Mouse (Mus musculus) C3H10T1/2 (cell line): ENCODE data around the gene Sat2. TPM values are rescaled to one million over a fixed set of nuclear protein-coding genes. Genes with fewer than 3 reads are reported as not detected.

ENCODE experiments used
- polyA plus RNA-seq, 2 experiments: library from polyadenylated mRNA; unstranded; fragments of >200 nt; fragmentation: generic; extraction: Trizol; gene quantifications; one replicate each; pipeline ENCODE4 v1.2.1; 2012; ENCODE audit warnings: missing spikeins in 2 of 2

The Sat2 gene
- polyA plus RNA-seq, result 10 to 100 TPM in 1 of 2 experiments, 1 to 10 TPM in 1; 4.4 to 16.8 TPM

GRCm38 (mm10) chr11:69621571-69622268 lies at the start of gene Sat2:
Gene Sat2 (plus strand): TSS chr11:69622024.

GRCm38 (mm10) chr11:69580091-69580514 lies 41.7 kb upstream of the Sat2 start, which contains the start of the genes Wrap53 and Trp53:
Gene Wrap53 (minus strand): TSS chr11:69580255.
Gene Trp53 (plus strand): TSS chr11:69580359.

DNA sequence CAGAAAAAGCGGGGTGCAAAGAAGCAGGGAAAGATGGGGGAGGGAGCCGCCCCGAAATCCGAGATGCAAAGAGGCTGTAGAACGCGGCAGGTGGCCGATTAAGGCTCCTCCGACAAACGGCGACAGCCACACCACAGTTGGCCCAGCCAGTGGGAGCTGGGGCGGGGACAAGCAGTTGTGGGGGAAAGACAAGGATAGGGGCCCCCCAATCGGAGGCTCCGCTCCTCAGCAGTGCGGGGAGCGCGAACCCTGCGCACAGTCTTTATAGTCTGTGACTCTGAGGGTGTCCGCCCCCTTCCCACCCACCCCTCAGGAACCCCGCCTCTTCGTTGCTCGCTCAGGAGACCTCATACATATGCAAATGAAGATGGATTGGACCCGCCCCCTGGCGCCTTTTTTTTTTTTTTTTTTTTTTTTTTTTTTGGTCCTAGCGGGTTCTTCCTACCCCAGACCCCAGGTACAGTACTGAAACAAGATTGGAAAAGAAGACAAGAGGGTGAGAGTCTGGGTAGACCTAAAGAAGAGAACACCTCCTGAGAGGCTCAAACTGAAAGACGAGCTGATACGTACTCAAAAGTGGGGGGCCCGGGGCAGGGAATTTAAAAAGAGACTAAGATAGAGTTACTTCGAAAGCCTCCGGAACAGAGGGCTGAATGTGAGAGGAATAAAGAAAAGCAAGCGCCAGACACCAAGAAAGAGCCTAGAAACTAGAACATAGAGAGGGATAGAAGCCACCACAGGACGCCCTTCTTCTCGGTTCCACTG lies 15.9 kb upstream of the Sat2 start, which contains the start of gene Atp1b2:
Atp1b2 (minus strand) TSS at position 217 of the 765 bp plus-strand sequence.

DNA sequence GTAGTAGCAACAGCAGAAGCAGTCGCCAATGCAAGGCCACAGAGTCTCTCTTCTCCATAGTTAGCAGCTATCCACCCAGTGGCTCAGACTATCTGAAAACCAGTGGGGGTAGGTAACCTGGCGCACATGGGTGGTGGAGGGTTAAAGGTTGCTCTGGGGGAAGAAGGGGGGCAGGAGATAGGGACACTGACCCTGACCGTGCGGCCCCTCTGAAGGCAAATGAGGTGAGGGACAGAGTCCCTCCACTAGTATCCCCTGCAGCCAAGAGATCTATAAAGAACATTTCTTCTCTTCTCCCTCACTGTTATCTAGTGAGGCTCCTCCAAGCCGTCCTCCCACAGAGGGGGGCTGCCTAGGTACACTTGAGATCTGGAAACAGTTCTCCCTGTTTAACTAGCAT lies 4.0 kb upstream of the Sat2 start, which contains the start of gene Shbg:
Shbg (minus strand) TSS at position 101 of the 400 bp plus-strand sequence.

GRCm38 (mm10) chr11:69632284-69633089 lies 10.7 kb downstream of the Sat2 start, which contains the start of gene Fxr2:
Gene Fxr2 (plus strand): TSS chr11:69632990.

DNA sequence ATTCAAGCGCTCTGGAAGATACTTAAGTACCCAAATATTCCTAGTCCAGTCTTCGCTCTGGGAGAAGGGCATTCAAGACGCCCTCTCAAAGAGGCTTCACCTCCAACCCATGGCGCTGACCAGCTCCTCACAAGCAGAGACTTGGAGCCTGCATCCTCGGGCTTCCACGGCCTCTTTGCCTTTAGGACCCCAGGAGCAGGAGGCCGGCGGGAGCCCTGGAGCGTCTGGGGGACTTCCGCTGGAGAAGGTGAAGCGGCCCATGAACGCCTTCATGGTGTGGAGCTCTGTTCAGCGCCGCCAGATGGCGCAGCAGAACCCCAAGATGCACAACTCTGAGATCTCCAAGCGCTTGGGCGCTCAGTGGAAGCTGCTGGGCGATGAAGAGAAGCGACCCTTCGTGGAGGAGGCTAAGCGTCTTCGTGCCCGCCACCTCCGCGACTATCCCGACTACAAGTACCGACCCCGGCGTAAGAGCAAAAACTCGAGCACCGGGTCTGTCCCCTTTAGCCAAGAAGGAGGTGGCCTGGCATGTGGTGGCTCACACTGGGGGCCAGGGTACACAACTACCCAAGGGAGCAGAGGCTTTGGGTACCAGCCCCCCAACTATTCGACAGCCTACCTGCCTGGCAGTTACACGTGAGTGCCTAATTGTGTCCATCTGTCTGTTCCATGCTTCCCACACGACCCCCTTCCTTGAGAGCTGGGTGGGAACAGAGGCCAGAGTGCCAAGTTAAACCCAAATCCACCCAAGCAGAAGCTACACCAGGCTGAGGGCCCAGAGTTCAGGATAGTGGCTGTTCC lies 33.6 kb downstream of the Sat2 start, which contains the start of gene Sox15:
Sox15 (plus strand) TSS at position 51 of the 801 bp plus-strand sequence.

GRCm38 (mm10) chr11:69662213-69662966 lies 40.6 kb downstream of the Sat2 start, which contains the start of gene Mpdu1:
Gene Mpdu1 (minus strand): TSS chr11:69662642.

DNA sequence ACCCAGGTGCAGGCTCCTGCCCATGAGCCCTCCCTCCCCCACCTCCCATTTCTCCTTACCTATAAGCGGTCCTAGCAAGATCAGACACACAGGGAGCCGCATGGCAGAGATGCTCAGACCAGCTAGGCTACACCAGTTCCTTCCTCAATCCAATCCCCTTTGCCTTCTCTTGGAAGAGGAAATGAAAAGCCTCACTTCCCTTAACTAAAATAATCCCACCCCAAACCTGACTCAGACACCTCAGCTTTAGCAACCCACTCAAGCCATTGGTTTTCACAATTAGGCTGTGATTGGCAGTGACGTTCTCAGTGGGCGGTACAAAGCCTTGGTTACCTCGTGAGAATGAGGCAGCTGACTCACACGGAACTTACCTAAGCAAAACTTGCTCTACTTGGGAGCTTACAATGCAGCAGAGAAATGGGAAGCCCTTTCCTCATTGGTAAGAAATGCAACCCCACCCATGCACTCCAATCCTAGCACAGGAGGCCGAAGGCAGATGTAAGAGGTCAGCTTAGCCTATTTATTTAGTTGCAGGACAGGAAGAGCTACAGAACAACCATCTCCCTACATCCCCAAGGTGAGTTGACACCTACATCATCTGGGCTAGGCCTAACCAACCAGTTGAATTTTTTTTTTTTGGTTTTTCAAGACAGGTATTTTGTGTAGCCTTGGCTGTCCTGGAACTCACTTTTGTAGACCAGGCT lies 44.3 kb downstream of the Sat2 start, which contains the start of gene Cd68:
Cd68 (minus strand) TSS at position 193 of the 704 bp plus-strand sequence.

DNA sequence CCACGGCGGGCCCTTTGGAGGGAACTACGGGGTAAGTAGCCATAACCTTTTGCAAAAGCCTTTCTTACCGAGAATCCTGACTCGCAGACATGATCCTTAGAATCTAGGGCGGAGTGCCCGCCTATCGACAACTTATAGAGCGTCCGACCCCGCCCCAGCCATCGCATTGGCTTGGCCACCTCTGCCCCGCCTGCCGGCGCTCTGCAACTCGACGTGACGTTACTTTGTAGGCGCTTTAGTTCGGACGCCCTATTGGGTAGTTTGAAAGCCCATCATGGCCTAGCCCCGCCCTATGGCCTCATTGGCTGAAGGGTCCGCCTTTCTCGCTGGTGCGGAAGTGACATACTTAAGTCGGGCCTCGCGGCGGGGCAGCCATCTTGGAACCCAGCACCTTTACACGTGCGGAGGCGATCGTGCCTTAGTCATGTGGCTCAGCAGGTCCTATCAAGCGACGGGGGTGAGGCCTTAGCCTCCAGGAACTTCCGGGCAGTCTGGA lies 50.4 kb downstream of the Sat2 start, which contains the start of gene Eif4a1:
Eif4a1 (minus strand) TSS at position 213 of the 496 bp plus-strand sequence.

Other genes with a start within 250 kb of the Sat2 start
- 100 to 1,000 TPM; 320 to 328 TPM for gene Naa38, start 226.5 kb upstream of the Sat2 start, polyA plus RNA-seq
- gene Cyb5d1, start 226.4 kb upstream of the Sat2 start, polyA plus RNA-seq, result 10 to 100 TPM in 1 of 2 experiments, 1 to 10 TPM in 1; 1.2 to 16.0 TPM
- under 1 TPM; 0.33 TPM for gene Tmem88, start 223.8 kb upstream of the Sat2 start, polyA plus RNA-seq
- 10 to 100 TPM in 1 of 2 experiments, 1 to 10 TPM in 1; 1.5 to 25.3 TPM for gene Kdm6b, start 208.3 kb upstream of the Sat2 start, polyA plus RNA-seq
- gene Dnah2, start 72.9 kb upstream of the Sat2 start, polyA plus RNA-seq, result 1 to 10 TPM in 1 of 2 experiments, under 1 TPM in 1; 0.02 to 1.6 TPM
- gene Efnb3, start 61.8 kb upstream of the Sat2 start, polyA plus RNA-seq, result 1 to 10 TPM in 1 of 2 experiments, under 1 TPM in 1; 0.14 to 1.5 TPM
- 10 to 100 TPM; 14.8 to 24.4 TPM for gene Wrap53, start 41.8 kb upstream of the Sat2 start, polyA plus RNA-seq
- 100 to 1,000 TPM; 156 to 242 TPM for gene Trp53, start 41.7 kb upstream of the Sat2 start, polyA plus RNA-seq
- 1 to 10 TPM in 1 of 2 experiments, under 1 TPM in 1; 0.05 to 1.3 TPM for gene Atp1b2, start 16.1 kb upstream of the Sat2 start, polyA plus RNA-seq
- not detected for gene Shbg, start 4.1 kb upstream of the Sat2 start, polyA plus RNA-seq
- gene Fxr2, start 11.0 kb downstream of the Sat2 start, polyA plus RNA-seq, result 10 to 100 TPM; 29.4 to 66.7 TPM
- under 1 TPM; 0.05 to 0.25 TPM for gene Sox15, start 33.3 kb downstream of the Sat2 start, polyA plus RNA-seq
- 100 to 1,000 TPM in 1 of 2 experiments, 10 to 100 TPM in 1; 98.1 to 128 TPM for gene Mpdu1, start 40.6 kb downstream of the Sat2 start, polyA plus RNA-seq
- gene Cd68, start 44.1 kb downstream of the Sat2 start, polyA plus RNA-seq, result 1 to 10 TPM; 1.8 to 3.0 TPM
- 100 to 1,000 TPM; 336 to 467 TPM for gene Eif4a1, start 50.4 kb downstream of the Sat2 start, polyA plus RNA-seq
- gene Senp3, start 60.1 kb downstream of the Sat2 start, polyA plus RNA-seq, result 10 to 100 TPM; 51.2 to 71.3 TPM
- gene Tnfsf13, start 63.8 kb downstream of the Sat2 start, polyA plus RNA-seq, result 1 to 10 TPM; 1.1 to 6.9 TPM
- gene Tnfsf12, start 73.8 kb downstream of the Sat2 start, polyA plus RNA-seq, result 100 to 1,000 TPM in 1 of 2 experiments, 10 to 100 TPM in 1; 34.3 to 119 TPM
- 10 to 100 TPM in 1 of 2 experiments, 1 to 10 TPM in 1; 6.4 to 30.3 TPM for gene Tnfsfm13, start 74.1 kb downstream of the Sat2 start, polyA plus RNA-seq
- gene Polr2a, start 136.6 kb downstream of the Sat2 start, polyA plus RNA-seq, result 100 to 1,000 TPM in 1 of 2 experiments, 10 to 100 TPM in 1; 42.8 to 126 TPM
- gene Slc35g3, start 139.9 kb downstream of the Sat2 start, polyA plus RNA-seq, result under 1 TPM in 1 of 2 experiments, not detected in 1; 0.26 TPM
- 10 to 100 TPM in 1 of 2 experiments, 1 to 10 TPM in 1; 1.2 to 14.4 TPM for gene Zbtb4, start 143.9 kb downstream of the Sat2 start, polyA plus RNA-seq
- gene Chrnb1, start 173.9 kb downstream of the Sat2 start, polyA plus RNA-seq, result under 1 TPM; 0.63 to 0.89 TPM
- gene Fgf11, start 179.8 kb downstream of the Sat2 start, polyA plus RNA-seq, result under 1 TPM; 0.01 to 0.31 TPM
- gene Tmem102, start 183.6 kb downstream of the Sat2 start, polyA plus RNA-seq, result under 1 TPM; 0.01 to 0.05 TPM
- not detected for gene Gm39566, start 193.3 kb downstream of the Sat2 start, polyA plus RNA-seq
- not detected for gene Spem2, start 196.4 kb downstream of the Sat2 start, polyA plus RNA-seq
- under 1 TPM; 0.02 to 0.07 TPM for gene Spem1, start 200.2 kb downstream of the Sat2 start, polyA plus RNA-seq
- gene Nlgn2, start 215.8 kb downstream of the Sat2 start, polyA plus RNA-seq, result 10 to 100 TPM in 1 of 2 experiments, 1 to 10 TPM in 1; 4.3 to 49.8 TPM
- gene Tmem256, start 216.5 kb downstream of the Sat2 start, polyA plus RNA-seq, result 100 to 1,000 TPM; 452 to 473 TPM
- gene Plscr3, start 224.4 kb downstream of the Sat2 start, polyA plus RNA-seq, result 100 to 1,000 TPM in 1 of 2 experiments, 10 to 100 TPM in 1; 45.7 to 171 TPM
- not detected for gene Tnk1, start 236.7 kb downstream of the Sat2 start, polyA plus RNA-seq